Mouse (Mus musculus): ENCODE results near the gene L3mbtl4.
"Not testable (repeated sequence)": the region's sequence is repeated elsewhere in the genome, so short reads cannot be mapped to it uniquely, and the experiment has no call there.

The L3mbtl4 gene

GRCm38 (mm10) chr17:68405993-68406392, 132.4 kb downstream of the L3mbtl4 start:
- no peak for DNase-seq (ENCODE audit: low read depth)

- not testable (repeated sequence) for DNase-seq (ENCODE audit: low read depth)
Measured at GRCm38 (mm10) chr17:68407121-68407520, 133.5 kb downstream of the L3mbtl4 start.

- no peak for DNase-seq (ENCODE audit: low read depth)
Measured at GRCm38 (mm10) chr17:68422663-68423498, 149.3 kb downstream of the L3mbtl4 start.

- no peak for DNase-seq (ENCODE audit: low read depth)
Measured at GRCm38 (mm10) chr17:68433576-68433975, 160.0 kb downstream of the L3mbtl4 start.

GRCm38 (mm10) chr17:68450921-68451320, 177.3 kb downstream of the L3mbtl4 start:
- DNase-seq (ENCODE audit: low read depth), result no peak

- no peak for DNase-seq (ENCODE audit: low read depth)
Measured at GRCm38 (mm10) chr17:68461471-68461870, 187.9 kb downstream of the L3mbtl4 start.

DNA sequence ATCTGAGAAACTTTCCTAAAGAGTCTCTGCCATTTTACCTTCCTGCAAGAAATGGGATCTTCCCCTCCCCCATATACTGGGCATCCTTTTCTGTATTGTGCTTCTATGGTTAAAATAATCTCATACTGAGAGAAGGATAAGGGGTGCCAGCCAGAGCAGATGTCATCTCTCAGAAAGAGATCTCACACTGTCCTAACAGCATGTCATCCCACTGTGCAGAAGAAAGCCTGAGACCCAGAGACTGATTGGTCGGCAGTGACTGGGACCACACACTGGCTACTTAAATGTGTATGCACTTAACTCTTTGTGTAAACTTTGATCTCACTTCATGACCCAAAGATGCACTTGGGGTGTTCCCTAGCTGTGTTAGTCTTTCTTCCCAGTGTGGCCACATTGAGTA, 193.7 kb downstream of the L3mbtl4 start:
- DNase-seq (ENCODE audit: low read depth), result no peak

- DNase-seq (ENCODE audit: low read depth), result no peak
Measured at GRCm38 (mm10) chr17:68490065-68490691, 216.6 kb downstream of the L3mbtl4 start.

- no peak for DNase-seq (ENCODE audit: low read depth)
Measured at GRCm38 (mm10) chr17:68492231-68492630, 218.6 kb downstream of the L3mbtl4 start.

DNA sequence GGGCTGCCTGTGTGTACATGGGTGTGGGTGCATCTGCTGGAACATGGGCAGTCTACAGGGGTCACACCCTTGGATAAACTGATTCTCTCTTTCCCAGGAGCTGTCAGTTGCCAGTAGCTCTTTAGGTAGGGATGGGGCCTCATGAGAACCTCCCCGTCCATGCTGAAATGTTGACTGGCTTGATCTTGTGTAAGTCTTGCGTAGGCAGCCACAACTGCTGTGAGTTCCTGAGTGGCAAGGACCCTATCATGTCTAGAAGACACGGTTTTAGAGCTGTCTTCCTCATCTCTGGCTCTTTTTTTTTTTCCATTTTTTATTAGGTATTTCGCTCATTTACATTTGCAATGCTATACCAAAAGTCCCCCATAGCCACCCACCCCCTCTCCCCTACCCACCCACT, 229.4 kb downstream of the L3mbtl4 start:
- not testable (repeated sequence) for DNase-seq (ENCODE audit: low read depth)

DNA sequence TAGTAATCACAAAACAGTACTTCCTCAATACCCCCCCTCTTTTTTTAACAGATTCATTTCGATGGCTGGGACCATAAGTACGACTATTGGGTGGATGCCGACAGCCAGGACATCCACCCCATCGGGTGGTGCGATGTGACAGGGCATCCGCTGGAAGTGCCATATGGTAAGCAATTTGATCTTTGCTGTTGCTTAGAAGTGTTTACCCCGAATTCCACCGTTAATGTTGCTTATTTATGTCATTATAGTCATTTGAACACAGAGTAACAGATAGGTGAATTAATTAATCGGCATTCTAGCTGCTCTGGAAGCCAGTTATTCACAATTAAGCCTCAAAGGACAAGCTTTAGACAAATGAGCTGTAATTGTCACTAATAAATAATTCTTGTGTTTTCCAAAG, 286.1 kb downstream of the L3mbtl4 start:
- DNase-seq (ENCODE audit: low read depth), result no peak

GRCm38 (mm10) chr17:68560264-68560663, 286.7 kb downstream of the L3mbtl4 start:
- no peak for DNase-seq (ENCODE audit: low read depth)

- DNase-seq (ENCODE audit: low read depth), result no peak
Measured at GRCm38 (mm10) chr17:68571806-68572205, 298.2 kb downstream of the L3mbtl4 start.

DNA sequence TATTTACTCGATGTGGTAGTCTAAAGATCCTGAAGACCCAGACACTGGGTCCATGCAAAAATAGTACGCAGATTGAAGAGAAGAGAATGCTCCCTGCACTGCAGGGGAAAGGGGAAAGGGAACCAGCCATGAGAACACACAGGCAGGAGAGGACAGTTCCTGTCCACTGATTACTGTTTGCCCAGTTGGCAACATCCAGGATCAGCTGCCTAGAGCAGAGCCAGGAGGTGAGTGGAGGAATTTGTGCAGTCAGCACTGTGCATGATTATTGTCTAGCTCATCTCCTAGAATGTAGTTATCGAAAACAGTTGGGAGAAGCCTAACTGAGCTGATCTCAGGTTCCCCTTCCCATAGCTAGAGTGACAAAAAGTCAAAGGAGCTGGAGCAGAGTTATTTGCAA, 311.6 kb downstream of the L3mbtl4 start:
- DNase-seq (ENCODE audit: low read depth), result no peak

DNA sequence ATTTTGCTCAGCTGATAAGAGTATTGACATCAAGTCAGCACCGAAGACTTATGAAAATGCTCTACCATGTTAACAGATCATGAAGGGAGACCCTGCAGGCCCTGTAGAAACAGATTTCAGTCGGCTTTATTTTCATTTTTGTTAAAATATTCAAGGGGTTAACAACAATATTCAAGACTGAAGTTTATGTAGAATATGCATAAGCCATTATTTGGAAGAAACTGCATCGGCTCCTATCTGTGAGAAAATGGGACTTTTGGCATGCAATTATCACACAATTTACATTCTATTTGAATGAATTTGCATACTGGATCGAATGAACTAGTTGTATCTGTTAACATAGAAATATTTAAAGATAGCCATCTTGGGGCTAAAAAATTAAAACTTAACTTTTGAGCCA, 318.0 kb downstream of the L3mbtl4 start:
- DNase-seq (ENCODE audit: low read depth), result no peak

DNA sequence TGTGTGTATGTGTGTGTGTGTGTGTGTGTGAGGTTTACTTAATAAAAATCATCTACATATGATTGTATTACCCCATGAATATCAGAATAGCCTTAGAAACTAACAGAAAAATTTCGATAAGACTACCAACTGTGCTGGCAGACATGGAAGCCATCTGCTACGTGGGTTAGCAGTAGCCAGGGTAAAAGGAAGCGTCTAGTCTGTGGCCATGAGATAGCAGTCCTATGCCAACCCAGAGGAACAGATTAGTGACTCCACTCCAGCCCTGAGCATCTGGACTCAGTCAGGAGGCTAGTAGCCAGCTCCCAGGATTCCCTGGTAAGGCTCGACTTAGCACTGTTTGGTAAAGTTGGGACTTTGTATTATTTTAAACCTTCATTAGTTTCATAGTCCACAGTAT, 329.1 kb downstream of the L3mbtl4 start:
- no peak for DNase-seq (ENCODE audit: low read depth)

GRCm38 (mm10) chr17:68607691-68608090, 334.1 kb downstream of the L3mbtl4 start:
- DNase-seq (ENCODE audit: low read depth), result peak; percentile 55

DNA sequence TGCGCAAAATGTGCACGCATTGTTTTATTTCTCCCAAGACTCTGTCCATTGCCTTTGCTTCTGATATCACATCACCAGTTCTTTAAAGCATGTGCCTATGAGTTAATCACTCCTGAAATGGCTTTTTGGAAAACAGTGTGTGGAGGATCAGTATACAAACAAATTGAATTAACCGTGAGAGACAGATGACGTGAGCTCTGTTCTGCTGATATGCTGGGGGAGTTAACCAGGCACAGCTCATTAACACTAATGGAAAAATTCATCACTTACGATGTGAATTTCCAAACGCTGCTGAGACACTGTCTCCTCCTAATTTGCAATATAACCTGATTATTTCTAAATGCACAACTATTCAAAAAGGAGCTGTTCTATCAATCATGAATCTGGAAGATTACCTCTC, 337.6 kb downstream of the L3mbtl4 start:
- no peak for DNase-seq (ENCODE audit: low read depth)

GRCm38 (mm10) chr17:68625281-68625680, 351.7 kb downstream of the L3mbtl4 start:
- no peak for DNase-seq (ENCODE audit: low read depth)

- DNase-seq (ENCODE audit: low read depth), result no peak
Measured at GRCm38 (mm10) chr17:68629631-68630426, 356.2 kb downstream of the L3mbtl4 start.

GRCm38 (mm10) chr17:68631396-68631795, 357.8 kb downstream of the L3mbtl4 start:
- no peak for DNase-seq (ENCODE audit: low read depth)

- DNase-seq (ENCODE audit: low read depth), result no peak
Measured at GRCm38 (mm10) chr17:68640187-68640586, 366.6 kb downstream of the L3mbtl4 start.
